Mouse (Mus musculus) spleen, adult 2 months (tissue): ENCODE measurements around the gene Lsg1.

Experiments
- CTCF ChIP-seq: fragments of 200-500 bp; IDR thresholded peaks from 2 replicates; pipeline ENCODE4 v1.5.1; 2011; ENCODE audit warnings: mild to moderate bottlenecking, inconsistent platforms; ENCODE audit not compliant: insufficient read depth, insufficient read length, insufficient replicate concordance; ENCODE audit errors: extremely low read depth
- POLR2A ChIP-seq: fragments of 200-500 bp; IDR thresholded peaks from 2 replicates; pipeline ENCODE4 v1.6.1; 2011; ENCODE audit warnings: low read depth, low read length, inconsistent platforms

GRCm38 (mm10) chr16:30599491-30600268 is 12.3 kb upstream of the Lsg1 start, which contains the start of gene Fam43a:
- TF ChIP-seq CTCF (peak; percentile 33; the same call in 1 of the 2 replicates), POLR2A (peak; percentile 99)
